Comparison of ENCODE assay signal across 12 mouse cellular contexts in genomic region chr1:155211017-155211416, GRCm38 (mm10). TPM values are rescaled to one million over a fixed set of nuclear protein-coding genes. Genes with fewer than 3 reads are reported as not detected.
DNase-seq lines count a peak whose midpoint lies in the region; ATAC-seq lines count a peak whose summit lies in the region.
"Had no signal": no experiment of that assay in that cellular context is flagged by ENCODE, and none has a peak within 500 bp of the region (broad histone marks: within the 10 kb centered on the region; RNA-seq: fewer than 3 reads in every experiment).

No protein-coding gene starts in this region.

- H3K9me3 ChIP-seq in hindbrain, embryonic 15.5 days = no peaks in the 10 kb centered on the region
- H3K9me3 ChIP-seq in hindbrain, embryonic 11.5 days (ENCODE audit: control insufficient read depth, low read length) = no peaks in the 10 kb centered on the region
- no peaks in the 10 kb centered on the region for H3K9me3 ChIP-seq in limb, embryonic 11.5 days (ENCODE audit: control insufficient read depth, low read length)
- H3K9me3 ChIP-seq: G1E; liver, embryonic 13.5 days had no signal

- H3K27ac ChIP-seq in hindbrain, embryonic 15.5 days (replicated peaks) = peak overlapping the region; percentile 66
- no peak overlapping the region for H3K27ac ChIP-seq in hindbrain, embryonic 11.5 days (ENCODE audit: low read depth, low read length)
- H3K27ac ChIP-seq in limb, embryonic 11.5 days (replicated peaks; ENCODE audit: low read depth, low read length) = peak overlapping the region; percentile 68
- H3K27ac ChIP-seq: liver, embryonic 13.5 days; macrophage had no signal

- no peak overlapping the region for H3K4me2 ChIP-seq in hindbrain, embryonic 15.5 days
- H3K4me2 ChIP-seq in hindbrain, embryonic 11.5 days (replicated peaks; ENCODE audit: low read depth, low read length) = no peak overlapping the region
- no peak overlapping the region for H3K4me2 ChIP-seq in limb, embryonic 11.5 days (ENCODE audit: low read depth, severe bottlenecking)
- H3K4me2 ChIP-seq: liver, embryonic 13.5 days had no signal

- H3K27me3 ChIP-seq in hindbrain, embryonic 15.5 days = no peaks in the 10 kb centered on the region
- 0 out of 2 replicates have a peak, but pooled peaks cover 3% of the 10 kb centered on the region for H3K27me3 ChIP-seq in hindbrain, embryonic 11.5 days (ENCODE audit: control insufficient read depth, insufficient read depth, low read length)
- H3K27me3 ChIP-seq in limb, embryonic 11.5 days (ENCODE audit: control insufficient read depth, insufficient read depth, low read length) = no peaks in the 10 kb centered on the region
- H3K27me3 ChIP-seq: liver, embryonic 13.5 days had no signal

- H3K36me3 ChIP-seq in hindbrain, embryonic 15.5 days = no peaks in the 10 kb centered on the region; the same call in 1 of the 2 replicates
- no peaks in the 10 kb centered on the region for H3K36me3 ChIP-seq in hindbrain, embryonic 11.5 days (ENCODE audit: control insufficient read depth, insufficient read depth, low read length)
- H3K36me3 ChIP-seq in limb, embryonic 11.5 days (ENCODE audit: control insufficient read depth, insufficient read depth, low read length) = no peaks in the 10 kb centered on the region; the same call in 1 of the 2 replicates
- H3K36me3 ChIP-seq: liver, embryonic 13.5 days had no signal

- peak; percentile 41 to 45 for DNase-seq in cerebellum, postnatal 10 days
- DNase-seq in cerebellum, postnatal 25 days = no peak
- DNase-seq in hindbrain, embryonic 11.5 days (ENCODE audit: low spot score) = no peak
- DNase-seq in embryo, embryonic 11 days = peak; percentile 48
- peak; percentile 54 for DNase-seq in limb, embryonic 11.5 days (ENCODE audit: low spot score)
- no peak for DNase-seq in retina, postnatal 1 day
- no peak for DNase-seq in urinary bladder, postnatal 36 days (ENCODE audit: low spot score in 2 of 2)
- DNase-seq: cerebellum, adult 9-11 months; liver, embryonic 13.5 days had no signal

- no peak for ATAC-seq in hindbrain, embryonic 15.5 days (ENCODE audit: low FRiP score, low read depth)
- ATAC-seq in hindbrain, embryonic 11.5 days (ENCODE audit: low FRiP score) = no peak
- peak; percentile 10; the same call in 1 of the 2 replicates for ATAC-seq in limb, embryonic 11.5 days (ENCODE audit: insufficient number of reproducible peaks, low FRiP score, low TSS enrichment, low read depth)

- whole genome bisulfite sequencing in hindbrain, embryonic 15.5 days = 60% methylated on average over 7 of the region's 7 CpGs
- 36% methylated on average over 7 of the region's 7 CpGs for WGBS in hindbrain, embryonic 11.5 days
- 12% methylated on average over 7 of the region's 7 CpGs for WGBS in limb, embryonic 11.5 days

- no peak overlapping the region for H3K4me3 ChIP-seq in hindbrain, embryonic 15.5 days
- no peak overlapping the region for H3K4me3 ChIP-seq in hindbrain, embryonic 11.5 days (ENCODE audit: low read depth, low read length)
- H3K4me3 ChIP-seq in limb, embryonic 11.5 days (ENCODE audit: low read depth, low read length) = no peak overlapping the region
- H3K4me3 ChIP-seq: liver, embryonic 13.5 days had no signal

- peaks cover 54% of the 10 kb centered on the region for H3K4me1 ChIP-seq in hindbrain, embryonic 15.5 days (replicated peaks)
- peaks cover 18% of the 10 kb centered on the region for H3K4me1 ChIP-seq in hindbrain, embryonic 11.5 days (replicated peaks; ENCODE audit: control insufficient read depth, insufficient read depth, low read length)
- peaks cover 51% of the 10 kb centered on the region for H3K4me1 ChIP-seq in limb, embryonic 11.5 days (ENCODE audit: control insufficient read depth, insufficient read depth, low read length)

- H3K9ac ChIP-seq in hindbrain, embryonic 15.5 days = no peak overlapping the region
- H3K9ac ChIP-seq in hindbrain, embryonic 11.5 days (ENCODE audit: low read depth, low read length) = no peak overlapping the region
- peak overlapping the region; percentile 30; the same call in 1 of the 2 replicates for H3K9ac ChIP-seq in limb, embryonic 11.5 days (ENCODE audit: low read length)
- H3K9ac ChIP-seq: liver, embryonic 13.5 days had no signal

RNA-seq across cellular contexts. Expression of gene BC034090, which starts 33.2 kb away (rescaled TPM):
- polyA plus RNA-seq in hindbrain, embryonic 15.5 days (2015; fragmentation: Nextera tagmentation; extraction: Ambion mirVana) = 6.4 and 6.6 TPM in 2 replicates
- 1.7 and 2.5 TPM in 2 replicates for polyA plus RNA-seq in hindbrain, embryonic 11.5 days (2014; fragmentation: Nextera tagmentation; extraction: Ambion mirVana)
- 2.8 and 3.8 TPM in 2 replicates for polyA plus RNA-seq in limb, embryonic 11.5 days (2014; fragmentation: Nextera tagmentation; extraction: Ambion mirVana)
- polyA plus RNA-seq: macrophage had no signal

RNA-seq across cellular contexts. Expression of gene Stx6, which starts 52.5 kb away (rescaled TPM):
- 102 and 106 TPM in 2 replicates for polyA plus RNA-seq in hindbrain, embryonic 15.5 days (2015; fragmentation: Nextera tagmentation; extraction: Ambion mirVana)
- 99.6 and 101 TPM in 2 replicates for polyA plus RNA-seq in hindbrain, embryonic 11.5 days (2014; fragmentation: Nextera tagmentation; extraction: Ambion mirVana)
- polyA plus RNA-seq in limb, embryonic 11.5 days (2014; fragmentation: Nextera tagmentation; extraction: Ambion mirVana) = 91.8 and 116 TPM in 2 replicates

Comparison
In these comparisons a context has a peak if more than half of its experiments do, and no peak if none do; other contexts are left out.
1. DNase-seq: peak in cerebellum, postnatal 10 days (2 of 2), embryo, embryonic 11 days (single experiment) and limb, embryonic 11.5 days (single experiment); none in cerebellum, postnatal 25 days (0 of 2), hindbrain, embryonic 11.5 days (single experiment), retina, postnatal 1 day (single experiment) and urinary bladder, postnatal 36 days (0 of 2).